Mouse (Mus musculus) megakaryocyte, embryonic 14.5 days (primary cell): ENCODE data around the gene Pde4d. TPM values are rescaled to one million over a fixed set of nuclear protein-coding genes. Genes with fewer than 3 reads are reported as not detected.

ENCODE experiments used
- H3K27me3 ChIP-seq: replicated peaks from 2 replicates; pipeline ENCODE3; 2012; ENCODE audit warnings: inconsistent platforms
- H3K36me3 ChIP-seq: replicated peaks from 2 replicates; pipeline ENCODE3; 2012; ENCODE audit warnings: low read length, inconsistent platforms, mixed read lengths
- H3K4me1 ChIP-seq: 2 replicates; pipeline ENCODE4 v1.6.1; 2012; ENCODE audit warnings: inconsistent platforms
- H3K4me3 ChIP-seq: replicated peaks from 2 replicates; pipeline ENCODE3; 2012; ENCODE audit warnings: moderate library complexity, mild to moderate bottlenecking, inconsistent platforms
- H3K9me3 ChIP-seq: 2 replicates; pipeline ENCODE4 v1.6.1; 2012; ENCODE audit warnings: inconsistent platforms
- FLI1 ChIP-seq: IDR thresholded peaks from 2 replicates; pipeline ENCODE4 v1.6.1; 2012; ENCODE audit warnings: low read length, inconsistent platforms, mixed read lengths
- GATA1 ChIP-seq: IDR thresholded peaks from 3 replicates; pipeline ENCODE4 v1.6.1; 2012; ENCODE audit warnings: mixed read lengths, low read length, inconsistent platforms, borderline replicate concordance
- polyA plus RNA-seq: library from polyadenylated mRNA; stranded (reverse); fragments of >175 nt; gene quantifications from 2 replicates; pipeline ENCODE4 v1.2.3, GENCODE M21; 2012; ENCODE audit warnings: low replicate concordance; ENCODE audit not compliant: insufficient read depth

Gene Pde4d
- polyA plus RNA-seq, 1 experiment: 2.8 TPM

DNA sequence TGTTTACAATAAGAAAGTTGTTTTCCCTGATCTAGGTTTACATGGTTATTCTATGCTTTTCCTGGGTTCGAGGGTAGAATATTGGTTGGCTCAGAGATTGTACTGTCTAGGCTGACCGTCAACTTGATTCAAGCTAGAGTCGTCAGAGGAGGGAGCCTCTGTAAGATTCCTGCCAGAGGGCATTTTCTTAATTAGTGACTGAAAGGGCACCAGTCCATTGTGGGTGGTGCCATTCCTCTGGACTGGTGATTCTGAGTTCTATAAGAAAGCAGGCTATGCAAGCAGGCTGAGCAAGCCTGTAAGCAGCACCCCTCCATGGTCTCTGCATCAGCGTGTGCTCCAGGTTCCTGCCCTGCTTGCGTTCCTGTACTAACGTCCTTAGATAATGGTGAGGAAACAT lies 1376.1 kb downstream of the Pde4d start:
- no peak overlapping the region for H3K4me3 ChIP-seq
- H3K9me3 ChIP-seq: no peaks in the 10 kb centered on the region
- TF ChIP-seq GATA1 (no peak), FLI1 (no peak)
- no peaks in the 10 kb centered on the region for H3K27me3 ChIP-seq
- H3K4me1 ChIP-seq: peaks cover 41% of the 10 kb centered on the region
- no peaks in the 10 kb centered on the region for H3K36me3 ChIP-seq

- TF ChIP-seq FLI1: no peak
- TF ChIP-seq GATA1: no peak
- no peaks in the 10 kb centered on the region for H3K9me3 ChIP-seq
- peaks cover 26% of the 10 kb centered on the region for H3K4me1 ChIP-seq
- no peaks in the 10 kb centered on the region for H3K36me3 ChIP-seq
- no peaks in the 10 kb centered on the region for H3K27me3 ChIP-seq
- no peak overlapping the region for H3K4me3 ChIP-seq
These were observed 1377.6 kb downstream of the Pde4d start for GRCm38 (mm10) chr13:109827341-109827740.

GRCm38 (mm10) chr13:109827909-109828308 lies 1378.2 kb downstream of the Pde4d start:
- TF ChIP-seq FLI1 (no peak), GATA1 (no peak)
- Histone ChIP-seq H3K9me3 (no peaks in the 10 kb centered on the region), H3K36me3 (no peaks in the 10 kb centered on the region), H3K4me3 (no peak overlapping the region), H3K4me1 (peaks cover 26% of the 10 kb centered on the region), H3K27me3 (no peaks in the 10 kb centered on the region)

DNA sequence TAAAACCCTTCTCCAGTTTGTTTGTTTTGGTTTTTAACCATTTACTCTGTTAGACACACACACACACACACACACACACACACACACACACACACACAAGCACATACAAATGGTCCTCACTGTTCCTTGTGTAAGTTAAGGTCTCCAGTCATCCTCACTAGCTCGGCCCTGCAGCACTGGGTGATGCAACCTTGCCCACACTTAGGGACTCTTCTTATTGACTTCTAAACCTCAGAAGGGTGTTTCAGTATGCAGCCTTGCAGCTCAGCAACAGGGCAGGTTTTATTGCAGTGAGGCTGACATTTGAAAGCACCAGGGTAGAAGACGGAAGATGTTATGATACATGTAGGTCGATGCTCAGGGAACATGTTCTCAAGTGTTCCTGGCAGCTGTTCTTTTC lies 1379.7 kb downstream of the Pde4d start:
- H3K36me3 ChIP-seq: no peaks in the 10 kb centered on the region
- H3K4me3 ChIP-seq: no peak overlapping the region
- peaks cover 17% of the 10 kb centered on the region for H3K4me1 ChIP-seq
- no peaks in the 10 kb centered on the region for H3K27me3 ChIP-seq
- TF ChIP-seq GATA1: no peak
- TF ChIP-seq FLI1: no peak
- H3K9me3 ChIP-seq: no peaks in the 10 kb centered on the region

GRCm38 (mm10) chr13:109834935-109835334 lies 1385.2 kb downstream of the Pde4d start:
- no peaks in the 10 kb centered on the region for H3K36me3 ChIP-seq
- peaks cover 3% of the 10 kb centered on the region; the same call in 1 of the 2 replicates for H3K4me1 ChIP-seq
- no peak overlapping the region for H3K4me3 ChIP-seq
- no peaks in the 10 kb centered on the region for H3K9me3 ChIP-seq
- H3K27me3 ChIP-seq: no peaks in the 10 kb centered on the region
- TF ChIP-seq GATA1: no peak
- no peak for TF ChIP-seq FLI1

DNA sequence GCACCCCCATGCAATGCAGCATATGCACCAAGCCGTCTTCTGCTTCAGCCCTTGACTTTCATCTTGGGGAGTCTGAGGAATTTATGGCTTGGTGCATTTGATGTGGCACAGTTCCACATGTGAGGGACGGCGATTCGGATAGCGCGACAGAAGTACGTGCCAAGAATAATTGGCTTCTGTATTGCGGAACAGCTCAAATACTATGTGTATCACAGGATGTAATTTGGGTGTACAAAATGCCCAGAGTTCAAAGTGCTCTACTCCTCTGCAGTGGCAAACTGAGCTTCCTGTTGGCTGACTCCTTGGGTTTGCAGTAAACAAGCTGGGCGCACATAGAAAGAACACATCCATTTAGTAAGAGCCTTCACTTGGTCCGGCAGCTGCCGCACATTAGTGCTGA lies 1387.7 kb downstream of the Pde4d start:
- H3K4me3 ChIP-seq: no peak overlapping the region
- H3K9me3 ChIP-seq: no peaks in the 10 kb centered on the region
- no peak for TF ChIP-seq GATA1
- H3K36me3 ChIP-seq: no peaks in the 10 kb centered on the region
- no peaks in the 10 kb centered on the region for H3K27me3 ChIP-seq
- H3K4me1 ChIP-seq: peaks cover 7% of the 10 kb centered on the region; the same call in 1 of the 2 replicates

DNA sequence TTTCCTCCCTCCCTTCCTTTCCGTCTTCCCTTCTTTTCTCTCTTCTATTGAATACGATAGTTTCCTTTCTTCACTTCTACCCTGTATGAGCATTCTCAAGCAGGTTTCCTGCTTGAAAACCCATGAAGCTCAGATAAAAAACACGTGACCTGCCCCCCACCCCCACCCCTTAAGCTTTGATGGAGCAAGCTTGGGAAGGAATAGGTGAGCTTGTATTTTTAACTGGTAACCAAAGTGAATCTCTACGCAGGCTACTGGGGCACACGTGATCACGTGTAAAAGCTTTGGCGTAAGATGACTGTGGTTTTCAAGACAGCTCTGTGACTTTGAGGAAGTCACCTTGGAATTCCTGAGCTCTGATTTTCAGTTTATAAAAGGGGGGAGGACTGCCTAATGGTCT lies 1388.2 kb downstream of the Pde4d start:
- H3K4me3 ChIP-seq: no peak overlapping the region
- TF ChIP-seq FLI1 (no peak), GATA1 (no peak)
- H3K4me1 ChIP-seq: peaks cover 9% of the 10 kb centered on the region; the same call in 1 of the 2 replicates
- no peaks in the 10 kb centered on the region for H3K9me3 ChIP-seq
- H3K36me3 ChIP-seq: no peaks in the 10 kb centered on the region
- H3K27me3 ChIP-seq: no peaks in the 10 kb centered on the region

GRCm38 (mm10) chr13:109840251-109840650 lies 1390.5 kb downstream of the Pde4d start:
- H3K36me3 ChIP-seq: no peaks in the 10 kb centered on the region
- peaks cover 19% of the 10 kb centered on the region for H3K4me1 ChIP-seq
- H3K9me3 ChIP-seq: no peaks in the 10 kb centered on the region
- H3K4me3 ChIP-seq: no peak overlapping the region
- no peaks in the 10 kb centered on the region for H3K27me3 ChIP-seq
- TF ChIP-seq FLI1 (no peak), GATA1 (no peak)

GRCm38 (mm10) chr13:109841140-109841822 lies 1391.5 kb downstream of the Pde4d start:
- Histone ChIP-seq H3K27me3 (no peaks in the 10 kb centered on the region), H3K36me3 (no peaks in the 10 kb centered on the region), H3K9me3 (no peaks in the 10 kb centered on the region), H3K4me3 (no peak overlapping the region), H3K4me1 (peaks cover 24% of the 10 kb centered on the region)
- TF ChIP-seq FLI1: no peak
- no peak for TF ChIP-seq GATA1

- Histone ChIP-seq H3K36me3 (no peaks in the 10 kb centered on the region), H3K27me3 (no peaks in the 10 kb centered on the region), H3K9me3 (no peaks in the 10 kb centered on the region), H3K4me1 (peaks cover 31% of the 10 kb centered on the region), H3K4me3 (no peak overlapping the region)
- no peak for TF ChIP-seq FLI1
- no peak for TF ChIP-seq GATA1
These were observed 1393.2 kb downstream of the Pde4d start for GRCm38 (mm10) chr13:109842982-109843381.
